Mouse (Mus musculus) testis, adult 2 months (tissue): Measurements from ENCODE around the gene Shc3.

Experiments used
- CTCF ChIP-seq: fragments of 200-500 bp; IDR thresholded peaks from 2 replicates; pipeline ENCODE4 v1.5.1; 2012; ENCODE audit warnings: low read depth, mild to moderate bottlenecking, inconsistent platforms, low read length, moderate library complexity; ENCODE audit not compliant: control insufficient read depth, insufficient read depth, insufficient replicate concordance
- POLR2A ChIP-seq: fragments of 200-500 bp; IDR thresholded peaks from 2 replicates; pipeline ENCODE4 v1.6.1; 2012; ENCODE audit warnings: low read depth, mild to moderate bottlenecking, inconsistent platforms, low read length, moderate library complexity; ENCODE audit not compliant: control insufficient read depth

DNA sequence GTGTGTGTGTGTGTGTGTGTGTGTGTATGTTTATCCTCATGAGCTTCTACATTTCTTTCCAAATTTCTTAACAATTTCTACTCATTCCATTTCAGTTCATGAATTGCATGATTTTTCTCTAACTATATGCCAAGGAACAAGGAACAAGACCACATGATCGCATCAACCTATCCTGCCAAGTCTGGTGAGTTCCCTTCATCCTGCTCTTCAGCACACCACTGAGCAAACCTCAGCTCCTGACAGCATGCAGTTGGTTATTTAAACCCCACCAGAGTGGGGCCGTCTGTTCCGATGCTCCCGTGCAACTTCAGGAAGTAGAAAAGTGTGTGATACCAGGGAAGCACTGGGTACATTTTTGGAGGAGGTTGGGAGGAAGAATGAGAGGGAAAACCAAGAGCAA lies 122.7 kb downstream of the Shc3 start:
- no peak for TF ChIP-seq POLR2A
- TF ChIP-seq CTCF: no peak
